Mouse (Mus musculus) hindbrain, embryonic 10.5 days (tissue): Measurements from ENCODE around the gene Nags. TPM values are rescaled to one million over a fixed set of nuclear protein-coding genes. Genes with fewer than 3 reads are reported as not detected.
"Not testable (repeated sequence)": the region's sequence is repeated elsewhere in the genome, so short reads cannot be mapped to it uniquely, and the experiment has no call there.

Experiments
- DNase-seq: peaks from one replicate; pipeline ENCODE4 v3.0.0-alpha.2; 2017; ENCODE audit warnings: low spot score
- H3K27ac ChIP-seq: fragments of 300-500 bp; sonication (generic); 2 replicates; pipeline ENCODE4 v1.5.1; 2016; ENCODE audit warnings: mild to moderate bottlenecking, moderate library complexity
- H3K27me3 ChIP-seq: fragments of 300-500 bp; sonication (generic); 2 replicates; pipeline ENCODE4 v1.6.1; 2016; ENCODE audit warnings: mild to moderate bottlenecking; ENCODE audit not compliant: poor library complexity, insufficient read depth, severe bottlenecking
- H3K36me3 ChIP-seq: fragments of 300-500 bp; sonication (generic); 2 replicates; pipeline ENCODE4 v1.6.1; 2016; ENCODE audit warnings: mild to moderate bottlenecking, moderate library complexity
- H3K4me1 ChIP-seq: fragments of 300-500 bp; sonication (generic); replicated peaks from 2 replicates; pipeline ENCODE4 v1.6.1; 2016; ENCODE audit warnings: mild to moderate bottlenecking
- H3K4me3 ChIP-seq: fragments of 300-500 bp; sonication (generic); 2 replicates; pipeline ENCODE4 v1.5.1; 2016; ENCODE audit warnings: mild to moderate bottlenecking, moderate library complexity
- H3K9me3 ChIP-seq: fragments of 300-500 bp; sonication (generic); 2 replicates; pipeline ENCODE4 v1.6.1; 2016; ENCODE audit warnings: mild to moderate bottlenecking, moderate library complexity
- WGBS: fragments of 180-500 bp; shearing (Covaris S2); methylation state at CpG from one replicate; pipeline ENCODE4 v1.1.7; 2016; 5-methylcytosine and 5-hydroxymethylcytosine counted together
- polyA plus RNA-seq: library from polyadenylated mRNA; unstranded; fragments of >200 nt; fragmentation: Nextera tagmentation; extraction: Ambion mirVana; gene quantifications from 2 replicates; pipeline ENCODE4 v1.2.1, GENCODE M21; 2016

Nags gene
- polyA plus RNA-seq, 1 experiment from 2014 or later = not detected

GRCm38 (mm10) chr11:102137625-102138446, 7.5 kb upstream of the Nags start:
- WGBS = 49% methylated on average over 13 of the region's 13 CpGs
- no peaks in the 10 kb centered on the region for H3K36me3 ChIP-seq
- H3K9me3 ChIP-seq = no peaks in the 10 kb centered on the region
- peaks cover 55% of the 10 kb centered on the region for H3K27me3 ChIP-seq
- no peak for DNase-seq
- no peak overlapping the region for H3K27ac ChIP-seq
- H3K4me1 ChIP-seq = peaks cover 11% of the 10 kb centered on the region
- peak overlapping the region; percentile 37 for H3K4me3 ChIP-seq

- H3K4me1 ChIP-seq = peaks cover 11% of the 10 kb centered on the region
- no peaks in the 10 kb centered on the region for H3K36me3 ChIP-seq
- no peak overlapping the region for H3K27ac ChIP-seq
- WGBS = 1% methylated on average over 18 of the region's 18 CpGs
- H3K27me3 ChIP-seq = peaks cover 60% of the 10 kb centered on the region
- DNase-seq = peak; percentile 76
- no peaks in the 10 kb centered on the region for H3K9me3 ChIP-seq
- peak overlapping the region; percentile 37 for H3K4me3 ChIP-seq
Measured at GRCm38 (mm10) chr11:102138447-102138740, 6.9 kb upstream of the Nags start.

GRCm38 (mm10) chr11:102140508-102140907, 4.8 kb upstream of the Nags start:
- Histone ChIP-seq H3K4me1 (peaks cover 9% of the 10 kb centered on the region), H3K36me3 (no peaks in the 10 kb centered on the region), H3K27me3 (peaks cover 69% of the 10 kb centered on the region), H3K27ac (no peak overlapping the region), H3K4me3 (no peak overlapping the region), H3K9me3 (no peaks in the 10 kb centered on the region)
- WGBS = 4% methylated on average over 5 of the region's 5 CpGs
- DNase-seq = peak; percentile 67

- 74% methylated on average over 7 of the region's 7 CpGs for WGBS
- H3K4me3 ChIP-seq = no peak overlapping the region
- H3K9me3 ChIP-seq = no peaks in the 10 kb centered on the region
- DNase-seq = no peak
- peaks cover 76% of the 10 kb centered on the region for H3K27me3 ChIP-seq
- H3K4me1 ChIP-seq = peaks cover 28% of the 10 kb centered on the region
- no peak overlapping the region for H3K27ac ChIP-seq
- H3K36me3 ChIP-seq = no peaks in the 10 kb centered on the region
Measured at GRCm38 (mm10) chr11:102142355-102142754, 3.0 kb upstream of the Nags start.

- Histone ChIP-seq H3K9me3 (no peaks in the 10 kb centered on the region), H3K4me1 (peaks cover 30% of the 10 kb centered on the region), H3K27me3 (peaks cover 80% of the 10 kb centered on the region), H3K36me3 (no peaks in the 10 kb centered on the region), H3K27ac (no peak overlapping the region), H3K4me3 (peak overlapping the region; percentile 47)
- 25% methylated on average over 13 of the region's 13 CpGs for WGBS
- DNase-seq = no peak
Measured at GRCm38 (mm10) chr11:102144957-102145470, 299 bp upstream of the Nags start.

GRCm38 (mm10) chr11:102146005-102146404, 692 bp downstream of the Nags start:
- H3K27ac ChIP-seq = no peak overlapping the region
- no peaks in the 10 kb centered on the region for H3K9me3 ChIP-seq
- DNase-seq = peak; percentile 19
- H3K4me1 ChIP-seq = peaks cover 30% of the 10 kb centered on the region
- H3K4me3 ChIP-seq = peak overlapping the region; percentile 47
- H3K36me3 ChIP-seq = no peaks in the 10 kb centered on the region
- WGBS = 5% methylated on average over 16 of the region's 16 CpGs
- H3K27me3 ChIP-seq = peaks cover 80% of the 10 kb centered on the region

GRCm38 (mm10) chr11:102146531-102146930, 1.2 kb downstream of the Nags start:
- Histone ChIP-seq H3K9me3 (no peaks in the 10 kb centered on the region), H3K27me3 (peaks cover 80% of the 10 kb centered on the region), H3K27ac (no peak overlapping the region), H3K4me1 (peaks cover 30% of the 10 kb centered on the region), H3K4me3 (peak overlapping the region; percentile 47), H3K36me3 (no peaks in the 10 kb centered on the region)
- no peak for DNase-seq
- WGBS = 10% methylated on average over 17 of the region's 17 CpGs

GRCm38 (mm10) chr11:102147213-102147989, 2.1 kb downstream of the Nags start:
- DNase-seq = peak; percentile 23
- Histone ChIP-seq H3K27me3 (peaks cover 75% of the 10 kb centered on the region), H3K4me1 (peaks cover 30% of the 10 kb centered on the region), H3K4me3 (0 out of 2 replicates have a peak overlapping the region, but pooled peaks have one; percentile 20), H3K9me3 (no peaks in the 10 kb centered on the region), H3K36me3 (peaks cover 4% of the 10 kb centered on the region), H3K27ac (no peak overlapping the region)
- WGBS = 14% methylated on average over 34 of the region's 34 CpGs

- peaks cover 36% of the 10 kb centered on the region for H3K36me3 ChIP-seq
- no peaks in the 10 kb centered on the region for H3K9me3 ChIP-seq
- peak within 1 kb of the TSS; percentile 91 for H3K27ac ChIP-seq
- under 1% methylated on average over 37 of the region's 37 CpGs for WGBS
- H3K27me3 ChIP-seq = no peaks in the 10 kb centered on the region
- DNase-seq = peak; percentile 88
- H3K4me3 ChIP-seq = peak within 1 kb of the TSS; percentile 89
- peaks cover 15% of the 10 kb centered on the region for H3K4me1 ChIP-seq
Measured at GRCm38 (mm10) chr11:102156039-102156785, 10.9 kb downstream of the Nags start, which contains the start of gene Tmem101. Gene Tmem101, minus strand, starts transcription at chr11:102156404.

- DNase-seq = no peak
- no peak overlapping the region; the same call in 1 of the 2 replicates for H3K27ac ChIP-seq
- no peak overlapping the region for H3K4me3 ChIP-seq
- peaks cover 15% of the 10 kb centered on the region for H3K4me1 ChIP-seq
- no peaks in the 10 kb centered on the region for H3K27me3 ChIP-seq
- WGBS = 2% methylated on average over 1 of the region's 1 CpGs
- H3K36me3 ChIP-seq = peaks cover 41% of the 10 kb centered on the region
- no peaks in the 10 kb centered on the region for H3K9me3 ChIP-seq
Measured at GRCm38 (mm10) chr11:102156786-102157089, 11.4 kb downstream of the Nags start.

- H3K27ac ChIP-seq, H3K4me3 ChIP-seq, H3K9me3 ChIP-seq, DNase-seq, H3K27me3 ChIP-seq: not testable (repeated sequence)
- peaks cover 15% of the 10 kb centered on the region for H3K4me1 ChIP-seq
- 85% methylated on average over 2 of the region's 2 CpGs for WGBS
- H3K36me3 ChIP-seq = peaks cover 43% of the 10 kb centered on the region
Measured at GRCm38 (mm10) chr11:102158024-102158423, 12.7 kb downstream of the Nags start.

- 82% methylated on average over 5 of the region's 5 CpGs for WGBS
- Histone ChIP-seq H3K4me1 (peaks cover 10% of the 10 kb centered on the region), H3K9me3 (no peaks in the 10 kb centered on the region), H3K36me3 (peaks cover 43% of the 10 kb centered on the region), H3K27me3 (no peaks in the 10 kb centered on the region), H3K4me3 (no peak overlapping the region), H3K27ac (no peak overlapping the region)
- DNase-seq = no peak
Measured at GRCm38 (mm10) chr11:102159781-102160180, 14.5 kb downstream of the Nags start.
